Mouse (Mus musculus): ENCODE measurements around the gene D130043K22Rik.

- TF ChIP-seq CTCF (IDR thresholded peaks at IDR 0.05; ENCODE audit: extremely low read depth, insufficient read depth, insufficient read length, insufficient replicate concordance) = no peak
- TF ChIP-seq POLR2A (IDR thresholded peaks at IDR 0.05; ENCODE audit: low read depth, low read length) = no peak
Measured at GRCm38 (mm10) chr13:24948870-24949269, 103.9 kb downstream of the D130043K22Rik start.

All from spleen, adult 2 months (tissue).